Mouse (Mus musculus): Measurements from ENCODE around the gene Slc2a13.

GRCm38 (mm10) chr15:91377568-91377967 is 195.5 kb downstream of the Slc2a13 start:
- no peak for TF ChIP-seq CTCF (IDR thresholded peaks at IDR 0.05; ENCODE audit: low read depth)
- no peak for TF ChIP-seq EP300 (IDR thresholded peaks at IDR 0.05; ENCODE audit: low read depth)
